Comparison of ENCODE assay signal across 15 mouse cellular contexts in genomic region chr1:89103004-89103263, GRCm38 (mm10). TPM values are rescaled to one million over a fixed set of nuclear protein-coding genes. Genes with fewer than 3 reads are reported as not detected.
A peak's percentile ranks its signal among the peaks of the same experiment; 100 is the strongest.
DNase-seq lines count a peak whose midpoint lies in the region; ATAC-seq and TF ChIP-seq lines count a peak whose summit lies in the region.
"Had no signal": no experiment of that assay in that cellular context is flagged by ENCODE, and none has a peak within 500 bp of the region (broad histone marks: within the 10 kb centered on the region; RNA-seq: fewer than 3 reads in every experiment).

No protein-coding gene starts in this region.

- no peak overlapping the region for H3K9ac ChIP-seq in heart, postnatal 0 days (replicated peaks; ENCODE audit: low read depth, low read length)
- no peak overlapping the region for H3K9ac ChIP-seq in lung, postnatal 0 days (replicated peaks; ENCODE audit: low read depth)
- no peak overlapping the region for H3K9ac ChIP-seq in limb, embryonic 15.5 days
- H3K9ac ChIP-seq: hindbrain, embryonic 15.5 days; neural tube, embryonic 12.5 days had no signal

- intact Hi-C loops in heart, postnatal 36 days (cut with DNase I) = no loop called here
- intact Hi-C loops in left cerebral cortex, postnatal 4 days (cut with DNase I) = no loop called here

- H3K4me2 ChIP-seq in heart, postnatal 0 days (ENCODE audit: low read depth, low read length) = no peak overlapping the region
- no peak overlapping the region for H3K4me2 ChIP-seq in lung, postnatal 0 days (replicated peaks; ENCODE audit: low read depth, low read length)
- H3K4me2 ChIP-seq in limb, embryonic 15.5 days = no peak overlapping the region
- H3K4me2 ChIP-seq: hindbrain, embryonic 15.5 days; neural tube, embryonic 12.5 days had no signal

- 0 out of 2 replicates have a peak, but pooled peaks cover 9% of the 10 kb centered on the region for H3K36me3 ChIP-seq in heart, postnatal 0 days (replicated peaks; ENCODE audit: control insufficient read depth, insufficient read depth, low read length)
- no peaks in the 10 kb centered on the region for H3K36me3 ChIP-seq in lung, postnatal 0 days (ENCODE audit: insufficient read depth, low read length)
- H3K36me3 ChIP-seq in limb, embryonic 15.5 days = no peaks in the 10 kb centered on the region
- H3K36me3 ChIP-seq: hindbrain, embryonic 15.5 days had no signal

- H3K9me3 ChIP-seq in heart, postnatal 0 days (replicated peaks; ENCODE audit: control insufficient read depth, low read length) = no peaks in the 10 kb centered on the region
- no peaks in the 10 kb centered on the region for H3K9me3 ChIP-seq in lung, postnatal 0 days (ENCODE audit: low read length)
- no peaks in the 10 kb centered on the region for H3K9me3 ChIP-seq in limb, embryonic 15.5 days
- H3K9me3 ChIP-seq: hindbrain, embryonic 15.5 days; neural tube, embryonic 12.5 days had no signal

- TF ChIP-seq CTCF in heart, postnatal 0 days (IDR thresholded peaks at IDR 0.05; ENCODE audit: low read depth) = no peak
- TF ChIP-seq CTCF in lung, postnatal 0 days (IDR thresholded peaks at IDR 0.05) = no peak
- TF ChIP-seq CTCF in lung, adult 2 months (IDR thresholded peaks at IDR 0.05; ENCODE audit: insufficient read depth, low read length) = no peak

- no peak for TF ChIP-seq POLR2A in lung, adult 2 months (IDR thresholded peaks at IDR 0.05; ENCODE audit: borderline replicate concordance, extremely low read depth, low read depth, low read length)

- DNase-seq in embryo, embryonic 10.5 days (ENCODE audit: low spot score) = peak; percentile 54
- no peak for DNase-seq in embryo, embryonic 11 days
- DNase-seq in heart, postnatal 0 days (ENCODE audit: low spot score) = no peak
- DNase-seq in heart, postnatal 36 days = no peak
- no peak for DNase-seq in lung, postnatal 0 days (ENCODE audit: low spot score)
- no peak for DNase-seq in lung, adult 2 months
- no peak for DNase-seq in left cerebral cortex, postnatal 4 days
- DNase-seq: adrenal gland, postnatal 36 days; cerebellum, postnatal 36 days; right cerebral cortex, adult 18-20 months; thymus, adult 2 months had no signal

- H3K4me3 ChIP-seq in heart, postnatal 0 days (ENCODE audit: low read depth, low read length) = no peak overlapping the region
- no peak overlapping the region for H3K4me3 ChIP-seq in lung, postnatal 0 days (ENCODE audit: low read depth, low read length)
- no peak overlapping the region for H3K4me3 ChIP-seq in lung, adult 2 months (replicated peaks; ENCODE audit: extremely low read depth, low read depth, low read length)
- H3K4me3 ChIP-seq in limb, embryonic 15.5 days = no peak overlapping the region
- H3K4me3 ChIP-seq: hindbrain, embryonic 15.5 days; neural tube, embryonic 12.5 days had no signal

- peaks cover 46% of the 10 kb centered on the region for H3K4me1 ChIP-seq in heart, postnatal 0 days (ENCODE audit: control insufficient read depth, insufficient read depth)
- H3K4me1 ChIP-seq in lung, postnatal 0 days (ENCODE audit: insufficient read depth, low read depth, low read length) = peaks cover 46% of the 10 kb centered on the region; the same call in 1 of the 2 replicates
- H3K4me1 ChIP-seq in lung, adult 2 months (ENCODE audit: control insufficient read depth, insufficient read depth, low read length) = peaks cover 41% of the 10 kb centered on the region
- peaks cover 53% of the 10 kb centered on the region for H3K4me1 ChIP-seq in limb, embryonic 15.5 days

- WGBS in heart, postnatal 0 days = 21% methylated on average over 3 of the region's 3 CpGs
- 31% methylated on average over 3 of the region's 3 CpGs for WGBS in lung, postnatal 0 days
- 57% methylated on average over 3 of the region's 3 CpGs for WGBS in lung, adult 2 months
- 57% methylated on average over 3 of the region's 3 CpGs for WGBS in limb, embryonic 15.5 days

- no peak; the same call in 1 of the 2 replicates for TF ChIP-seq EP300 in heart, postnatal 0 days (IDR thresholded peaks at IDR 0.05; ENCODE audit: low read depth)
- TF ChIP-seq EP300 in lung, postnatal 0 days (IDR thresholded peaks at IDR 0.05) = no peak

- no peaks in the 10 kb centered on the region for H3K27me3 ChIP-seq in heart, postnatal 0 days (ENCODE audit: control insufficient read depth, insufficient read depth, low read length)
- no peaks in the 10 kb centered on the region for H3K27me3 ChIP-seq in lung, postnatal 0 days (replicated peaks; ENCODE audit: insufficient read depth, low read length)
- no peaks in the 10 kb centered on the region for H3K27me3 ChIP-seq in limb, embryonic 15.5 days
- H3K27me3 ChIP-seq: hindbrain, embryonic 15.5 days; neural tube, embryonic 12.5 days had no signal

- peak overlapping the region; percentile 92 for H3K27ac ChIP-seq in heart, postnatal 0 days (ENCODE audit: low read depth)
- H3K27ac ChIP-seq in lung, postnatal 0 days (ENCODE audit: low read length) = peak overlapping the region; percentile 80; the same call in 1 of the 2 replicates
- H3K27ac ChIP-seq in limb, embryonic 15.5 days = 0 out of 2 replicates have a peak overlapping the region, but pooled peaks have one; percentile 29
- H3K27ac ChIP-seq: neural tube, embryonic 12.5 days had no signal

- no peak for ATAC-seq in heart, postnatal 0 days (ENCODE audit: insufficient read depth, low read depth)
- no peak for ATAC-seq in lung, postnatal 0 days
- no peak for ATAC-seq in limb, embryonic 15.5 days (ENCODE audit: insufficient number of reproducible peaks, low FRiP score, low TSS enrichment, low read depth)
- ATAC-seq: midbrain, embryonic 16.5 days had no signal

RNA-seq across cellular contexts. Expression of gene Sh3bp4, which starts 32.7 kb away (rescaled TPM):
- total RNA-seq in heart, postnatal 0 days (2014; rRNA removed; ENCODE audit: low replicate concordance) = 50.6 and 74.8 TPM in 2 replicates
- 11.0 and 15.1 TPM in 2 replicates for polyA plus RNA-seq in heart, postnatal 0 days (2015; fragmentation: Nextera tagmentation; extraction: Ambion mirVana)
- 10 to 100 TPM; 11.3 to 11.8 TPM for total RNA-seq in heart, postnatal 36 days (2021)
- 18.9 and 22.0 TPM in 2 replicates for polyA plus RNA-seq in lung, postnatal 0 days (2015; fragmentation: Nextera tagmentation; extraction: Ambion mirVana)
- 33.9 and 40.2 TPM in 2 replicates for polyA plus RNA-seq in lung, adult 2 months (2012; rRNA removed)
- 21.6 and 24.0 TPM in 2 replicates for polyA plus RNA-seq in limb, embryonic 15.5 days (2015; fragmentation: Nextera tagmentation; extraction: Ambion mirVana)
- total RNA-seq in left cerebral cortex, postnatal 4 days (2021) = 10 to 100 TPM; 25.4 to 26.1 TPM

Comparison
In these comparisons a context has a peak if more than half of its experiments do, and no peak if none do; other contexts are left out.
1. H3K27ac ChIP-seq: peak in every context shown above with its lines; median percentile 92 in heart, postnatal 0 days; 80 in lung, postnatal 0 days; 29 in limb, embryonic 15.5 days.